Mouse (Mus musculus): Measurements from ENCODE around the gene Lrrc15. TPM values are rescaled to one million over a fixed set of nuclear protein-coding genes. Genes with fewer than 3 reads are reported as not detected.

Lrrc15 gene
- total and polyA plus RNA-seq, 3 experiments: 0.22 TPM; not detected in 2

GRCm38 (mm10) chr16:30285701-30286100 is 2.6 kb upstream of the Lrrc15 start:
- no peaks in the 10 kb centered on the region; the same call in 1 of the 2 replicates for H3K4me1 ChIP-seq (ENCODE audit: insufficient read depth, low read depth, low read length)
- no peaks in the 10 kb centered on the region for H3K9me3 ChIP-seq (replicated peaks)
- H3K4me3 ChIP-seq (ENCODE audit: low read depth, low read length): no peak overlapping the region
- H3K36me3 ChIP-seq (replicated peaks): no peaks in the 10 kb centered on the region
- DNase-seq (ENCODE audit: low spot score) (no peak), ATAC-seq (ENCODE audit: extremely low read depth, insufficient number of reproducible peaks, low FRiP score, poor library complexity, severe bottlenecking) (no peak)
- H3K27me3 ChIP-seq (ENCODE audit: insufficient read depth, low read length): peaks cover 86% of the 10 kb centered on the region
- no peak for TF ChIP-seq GATA1 (IDR thresholded peaks at IDR 0.05; ENCODE audit: borderline replicate concordance, low read length)
- TF ChIP-seq TAL1 (conservative IDR thresholded peaks at IDR 0.05; ENCODE audit: low read depth, low read length): no peak
- TF ChIP-seq GATA2 (IDR thresholded peaks at IDR 0.05; ENCODE audit: borderline replicate concordance, low read depth, low read length): no peak
- TF ChIP-seq CTCF (IDR thresholded peaks at IDR 0.05; ENCODE audit: low read depth, low read length): no peak
- TF ChIP-seq POLR2AphosphoS5 (IDR thresholded peaks at IDR 0.05; ENCODE audit: insufficient replicate concordance, low read depth, low read length): no peak

- H3K27me3 ChIP-seq (ENCODE audit: insufficient read depth, low read length): peaks cover 85% of the 10 kb centered on the region
- H3K9me3 ChIP-seq (replicated peaks): no peaks in the 10 kb centered on the region
- TF ChIP-seq GATA2 (IDR thresholded peaks at IDR 0.05; ENCODE audit: borderline replicate concordance, low read depth, low read length): no peak
- peak; percentile 39; the same call in 1 of the 2 replicates for TF ChIP-seq CTCF (IDR thresholded peaks at IDR 0.05; ENCODE audit: low read depth, low read length)
- peaks cover 3% of the 10 kb centered on the region; the same call in 1 of the 2 replicates for H3K4me1 ChIP-seq (ENCODE audit: insufficient read depth, low read depth, low read length)
- ATAC-seq (ENCODE audit: extremely low read depth, insufficient number of reproducible peaks, low FRiP score, poor library complexity, severe bottlenecking): no peak
- H3K4me3 ChIP-seq (ENCODE audit: low read depth, low read length): no peak overlapping the region
- no peaks in the 10 kb centered on the region for H3K36me3 ChIP-seq (replicated peaks)
- DNase-seq (ENCODE audit: low spot score): peak; percentile 14
Observed at GRCm38 (mm10) chr16:30283743-30284337, 784 bp upstream of the Lrrc15 start.

- peaks cover 3% of the 10 kb centered on the region; the same call in 1 of the 2 replicates for H3K4me1 ChIP-seq (ENCODE audit: insufficient read depth, low read depth, low read length)
- no peak for DNase-seq (ENCODE audit: low spot score)
- ATAC-seq (ENCODE audit: extremely low read depth, insufficient number of reproducible peaks, low FRiP score, poor library complexity, severe bottlenecking): no peak
- H3K4me3 ChIP-seq (ENCODE audit: low read depth, low read length): no peak overlapping the region
- no peaks in the 10 kb centered on the region for H3K9me3 ChIP-seq (replicated peaks)
- peaks cover 74% of the 10 kb centered on the region for H3K27me3 ChIP-seq (ENCODE audit: insufficient read depth, low read length)
- TF ChIP-seq CTCF (IDR thresholded peaks at IDR 0.05; ENCODE audit: low read depth, low read length): no peak
- no peak for TF ChIP-seq TAL1 (conservative IDR thresholded peaks at IDR 0.05; ENCODE audit: low read depth, low read length)
- TF ChIP-seq GATA2 (IDR thresholded peaks at IDR 0.05; ENCODE audit: borderline replicate concordance, low read depth, low read length): no peak
- no peak for TF ChIP-seq POLR2AphosphoS5 (IDR thresholded peaks at IDR 0.05; ENCODE audit: insufficient replicate concordance, low read depth, low read length)
- H3K36me3 ChIP-seq (replicated peaks): no peaks in the 10 kb centered on the region
Observed at GRCm38 (mm10) chr16:30280676-30281297, 2.3 kb downstream of the Lrrc15 start.

- DNase-seq (ENCODE audit: low spot score) (no peak), ATAC-seq (ENCODE audit: extremely low read depth, insufficient number of reproducible peaks, low FRiP score, poor library complexity, severe bottlenecking) (no peak)
- Histone ChIP-seq H3K4me3 (ENCODE audit: low read depth, low read length) (no peak overlapping the region), H3K4me1 (ENCODE audit: insufficient read depth, low read depth, low read length) (0 out of 2 replicates have a peak, but pooled peaks cover 3% of the 10 kb centered on the region), H3K27me3 (ENCODE audit: insufficient read depth, low read length) (peaks cover 62% of the 10 kb centered on the region), H3K9me3 (replicated peaks) (no peaks in the 10 kb centered on the region), H3K36me3 (replicated peaks) (no peaks in the 10 kb centered on the region)
- no peak for TF ChIP-seq GATA2 (IDR thresholded peaks at IDR 0.05; ENCODE audit: borderline replicate concordance, low read depth, low read length)
- no peak for TF ChIP-seq GATA1 (IDR thresholded peaks at IDR 0.05; ENCODE audit: borderline replicate concordance, low read length)
- TF ChIP-seq TAL1 (conservative IDR thresholded peaks at IDR 0.05; ENCODE audit: low read depth, low read length): no peak
- TF ChIP-seq POLR2AphosphoS5 (IDR thresholded peaks at IDR 0.05; ENCODE audit: insufficient replicate concordance, low read depth, low read length): no peak
- no peak for TF ChIP-seq CTCF (IDR thresholded peaks at IDR 0.05; ENCODE audit: low read depth, low read length)
Observed at GRCm38 (mm10) chr16:30278406-30278805, 4.7 kb downstream of the Lrrc15 start.

- Histone ChIP-seq H3K4me3 (ENCODE audit: low read depth, low read length) (no peak overlapping the region), H3K27me3 (ENCODE audit: insufficient read depth, low read length) (peaks cover 48% of the 10 kb centered on the region), H3K4me1 (ENCODE audit: insufficient read depth, low read depth, low read length) (0 out of 2 replicates have a peak, but pooled peaks cover 3% of the 10 kb centered on the region), H3K9me3 (replicated peaks) (no peaks in the 10 kb centered on the region), H3K36me3 (replicated peaks) (no peaks in the 10 kb centered on the region)
- no peak for DNase-seq (ENCODE audit: low spot score)
- TF ChIP-seq TAL1 (conservative IDR thresholded peaks at IDR 0.05; ENCODE audit: low read depth, low read length): no peak
- TF ChIP-seq POLR2AphosphoS5 (IDR thresholded peaks at IDR 0.05; ENCODE audit: insufficient replicate concordance, low read depth, low read length): no peak
- no peak for TF ChIP-seq CTCF (IDR thresholded peaks at IDR 0.05; ENCODE audit: low read depth, low read length)
- TF ChIP-seq GATA1 (IDR thresholded peaks at IDR 0.05; ENCODE audit: borderline replicate concordance, low read length): no peak
- no peak for TF ChIP-seq GATA2 (IDR thresholded peaks at IDR 0.05; ENCODE audit: borderline replicate concordance, low read depth, low read length)
- no peak for ATAC-seq (ENCODE audit: extremely low read depth, insufficient number of reproducible peaks, low FRiP score, poor library complexity, severe bottlenecking)
Observed at GRCm38 (mm10) chr16:30275558-30276340, 7.3 kb downstream of the Lrrc15 start.

GRCm38 (mm10) chr16:30273065-30273464 is 10.0 kb downstream of the Lrrc15 start:
- H3K9me3 ChIP-seq (replicated peaks): no peaks in the 10 kb centered on the region
- TF ChIP-seq GATA1 (IDR thresholded peaks at IDR 0.05; ENCODE audit: borderline replicate concordance, low read length): no peak
- TF ChIP-seq TAL1 (conservative IDR thresholded peaks at IDR 0.05; ENCODE audit: low read depth, low read length): no peak
- TF ChIP-seq GATA2 (IDR thresholded peaks at IDR 0.05; ENCODE audit: borderline replicate concordance, low read depth, low read length): no peak
- no peak for TF ChIP-seq CTCF (IDR thresholded peaks at IDR 0.05; ENCODE audit: low read depth, low read length)
- H3K4me1 ChIP-seq (ENCODE audit: insufficient read depth, low read depth, low read length): no peaks in the 10 kb centered on the region
- no peak for DNase-seq (ENCODE audit: low spot score)
- no peak for ATAC-seq (ENCODE audit: extremely low read depth, insufficient number of reproducible peaks, low FRiP score, poor library complexity, severe bottlenecking)
- no peaks in the 10 kb centered on the region for H3K36me3 ChIP-seq (replicated peaks)
- H3K4me3 ChIP-seq (ENCODE audit: low read depth, low read length): no peak overlapping the region
- H3K27me3 ChIP-seq (ENCODE audit: insufficient read depth, low read length): peaks cover 53% of the 10 kb centered on the region

Measured in G1E (cell line).